Mouse (Mus musculus): Measurements from ENCODE around the gene A030014E15Rik. TPM values are rescaled to one million over a fixed set of nuclear protein-coding genes. Genes with fewer than 3 reads are reported as not detected.

A030014E15Rik gene
- total RNA-seq, 2 experiments from 2014 or later, result not detected

GRCm38 (mm10) chr1:82973901-82974300, 49.2 kb downstream of the A030014E15Rik start:
- DNase-seq, result no peak
- intact Hi-C loops (cut with DNase I; ENCODE audit: low total_unique reads), result no loop called here

- intact Hi-C loops (cut with DNase I; ENCODE audit: low total_unique reads), result no loop called here
Observed at GRCm38 (mm10) chr1:82974342-82974741, 49.6 kb downstream of the A030014E15Rik start.

More at GRCm38 (mm10) chr1:82974342-82974741, 49.6 kb downstream of the A030014E15Rik start:
- no peak for DNase-seq

Other genes with a start within 250 kb of the A030014E15Rik start
- gene Mff, start 200.0 kb upstream of the A030014E15Rik start, total RNA-seq (2021), result 100 to 1,000 TPM; 116 to 131 TPM
- gene Tm4sf20, start 156.5 kb upstream of the A030014E15Rik start, total RNA-seq (2021), result not detected
- not detected for gene Gm47791, start 153.7 kb upstream of the A030014E15Rik start, total RNA-seq (2021)
- gene Agfg1, start 85.4 kb upstream of the A030014E15Rik start, total RNA-seq (2021), result 10 to 100 TPM; 21.5 to 25.3 TPM
- gene A030005L19Rik, start 11.6 kb upstream of the A030014E15Rik start, total RNA-seq (2021), result not detected
- gene Gm6217, start 6.5 kb downstream of the A030014E15Rik start, total RNA-seq (2021), result not detected
- not detected for gene A030003K21Rik, start 18.5 kb downstream of the A030014E15Rik start, total RNA-seq (2021)
- gene Gm7544, start 31.1 kb downstream of the A030014E15Rik start, total RNA-seq (2021), result not detected
- gene Gm47955, start 35.4 kb downstream of the A030014E15Rik start, total RNA-seq (2021), result not detected
- not detected for gene Gm47959, start 75.6 kb downstream of the A030014E15Rik start, total RNA-seq (2021)
- gene Slc19a3, start 113.5 kb downstream of the A030014E15Rik start, total RNA-seq (2021), result not detected
- gene Krtap28-10, start 117.6 kb downstream of the A030014E15Rik start, total RNA-seq (2021), result not detected
- not detected for gene Gm47969, start 120.0 kb downstream of the A030014E15Rik start, total RNA-seq (2021)
- not detected for gene A030005K14Rik, start 134.5 kb downstream of the A030014E15Rik start, total RNA-seq (2021)
- gene Krtap28-13, start 136.0 kb downstream of the A030014E15Rik start, total RNA-seq (2021), result not detected
- not detected for gene Ccl20, start 191.8 kb downstream of the A030014E15Rik start, total RNA-seq (2021)
- not detected for gene Daw1, start 234.8 kb downstream of the A030014E15Rik start, total RNA-seq (2021)